Mouse (Mus musculus) cortical plate, adult 2 months (tissue): ENCODE measurements around the gene Cxcr2.

Experiments used
- CTCF ChIP-seq: fragments of 200-500 bp; IDR thresholded peaks from 2 replicates; pipeline ENCODE4 v1.5.1; 2011; ENCODE audit warnings: mild to moderate bottlenecking, control low read depth, low read length; ENCODE audit not compliant: insufficient read depth; ENCODE audit errors: extremely low read depth
- POLR2A ChIP-seq: fragments of 200-500 bp; IDR thresholded peaks from 2 replicates; pipeline ENCODE4 v1.6.1; 2011; ENCODE audit warnings: mild to moderate bottlenecking, low read length, control low read depth; ENCODE audit not compliant: insufficient read depth; ENCODE audit errors: extremely low read depth

GRCm38 (mm10) chr1:74135326-74135950, 18.4 kb upstream of the Cxcr2 start:
- TF ChIP-seq CTCF (no peak), POLR2A (no peak)
